Mouse (Mus musculus) natural killer cell, adult 2 months (primary cell): ENCODE results near the gene Ccdc113.
"Not testable (repeated sequence)": the region's sequence is repeated elsewhere in the genome, so short reads cannot be mapped to it uniquely, and the experiment has no call there.

ENCODE experiments used
- DNase-seq, 2 experiments: peaks; one replicate each; pipeline ENCODE4 v3.0.0; 2022; ENCODE audit warnings: low spot score in 2 of 2

Gene Ccdc113

GRCm38 (mm10) chr8:95602168-95602567 is 68.3 kb downstream of the Ccdc113 start:
- no peak for DNase-seq

DNA sequence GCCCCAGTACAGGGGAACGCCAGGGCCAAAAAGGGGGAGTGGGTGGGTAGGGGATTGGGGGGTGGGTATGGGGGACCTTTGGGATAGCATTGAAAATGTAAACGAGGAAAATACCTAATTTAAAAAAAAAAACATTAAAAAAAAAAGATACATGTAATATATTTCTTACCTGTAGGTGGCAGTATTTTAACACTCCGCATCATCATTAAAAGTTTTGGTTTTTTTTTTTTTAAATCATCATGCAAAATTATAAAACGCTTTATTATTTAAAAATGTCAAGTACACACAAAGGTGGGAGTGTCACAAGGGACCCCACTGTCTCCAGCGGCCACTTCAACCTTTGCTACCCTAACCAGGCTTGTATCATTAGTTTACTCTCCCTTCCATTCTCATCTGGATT is 72.6 kb downstream of the Ccdc113 start:
- DNase-seq, result not testable (repeated sequence)

DNA sequence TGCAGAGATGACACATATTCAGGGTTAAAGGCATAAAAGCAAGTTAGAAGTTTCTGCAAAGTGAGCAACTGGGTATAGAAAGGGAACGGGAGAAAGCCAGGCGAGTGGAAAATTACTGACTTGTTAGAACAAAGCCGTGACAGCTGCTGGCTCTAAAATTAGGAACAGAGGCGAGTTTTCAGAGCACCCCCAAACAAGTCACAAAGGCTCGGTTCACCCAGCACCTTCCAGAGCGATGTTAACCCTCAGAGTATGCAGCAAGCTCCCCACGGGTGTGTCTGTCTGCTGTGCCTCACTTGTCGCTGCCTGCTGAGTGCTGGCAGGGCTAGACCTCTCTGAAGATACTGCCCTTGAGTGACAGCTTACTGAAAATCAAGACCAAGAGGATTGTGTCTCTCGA is 73.3 kb downstream of the Ccdc113 start:
- DNase-seq, result no peak
